Mouse (Mus musculus): ENCODE measurements around the gene Ptbp3. TPM values are rescaled to one million over a fixed set of nuclear protein-coding genes. Genes with fewer than 3 reads are reported as not detected.

Gene Ptbp3
- polyA plus RNA-seq, 1 experiment from 2014 or later = 47.8 TPM

- Histone ChIP-seq H3K9ac (no peak overlapping the region), H3K27ac (no peak overlapping the region), H3K4me1 (no peaks in the 10 kb centered on the region), H3K9me3 (no peaks in the 10 kb centered on the region), H3K36me3 (no peaks in the 10 kb centered on the region), H3K27me3 (no peaks in the 10 kb centered on the region), H3K4me2 (no peak overlapping the region), H3K4me3 (no peak overlapping the region)
- WGBS = 47% methylated on average over 1 of the region's 1 CpGs
- ATAC-seq (ENCODE audit: insufficient number of reproducible peaks, low FRiP score, low TSS enrichment, low read depth) = no peak
Measured at GRCm38 (mm10) chr4:59531172-59531571, 18.0 kb downstream of the Ptbp3 start.

GRCm38 (mm10) chr4:59527470-59527869, 21.7 kb downstream of the Ptbp3 start:
- H3K4me1 ChIP-seq = no peaks in the 10 kb centered on the region
- peaks cover 3% of the 10 kb centered on the region for H3K36me3 ChIP-seq
- no peak for ATAC-seq (ENCODE audit: insufficient number of reproducible peaks, low FRiP score, low TSS enrichment, low read depth)
- WGBS = 85% methylated on average over 3 of the region's 3 CpGs
- no peaks in the 10 kb centered on the region for H3K27me3 ChIP-seq
- H3K9ac ChIP-seq = no peak overlapping the region
- no peak overlapping the region for H3K27ac ChIP-seq
- H3K4me3 ChIP-seq = no peak overlapping the region
- no peak overlapping the region for H3K4me2 ChIP-seq
- no peaks in the 10 kb centered on the region for H3K9me3 ChIP-seq

- Histone ChIP-seq H3K36me3 (peaks cover 3% of the 10 kb centered on the region), H3K4me2 (no peak overlapping the region), H3K9ac (no peak overlapping the region), H3K27me3 (no peaks in the 10 kb centered on the region), H3K9me3 (no peaks in the 10 kb centered on the region), H3K4me3 (no peak overlapping the region), H3K27ac (no peak overlapping the region), H3K4me1 (no peaks in the 10 kb centered on the region)
- 66% methylated on average over 2 of the region's 2 CpGs for WGBS
- ATAC-seq (ENCODE audit: insufficient number of reproducible peaks, low FRiP score, low TSS enrichment, low read depth) = no peak
Measured at GRCm38 (mm10) chr4:59526728-59527127, 22.4 kb downstream of the Ptbp3 start.

GRCm38 (mm10) chr4:59524875-59525274, 24.3 kb downstream of the Ptbp3 start:
- no peak for ATAC-seq (ENCODE audit: insufficient number of reproducible peaks, low FRiP score, low TSS enrichment, low read depth)
- Histone ChIP-seq H3K9me3 (no peaks in the 10 kb centered on the region), H3K4me3 (no peak overlapping the region), H3K36me3 (peaks cover 3% of the 10 kb centered on the region), H3K4me1 (no peaks in the 10 kb centered on the region), H3K9ac (no peak overlapping the region), H3K27ac (no peak overlapping the region), H3K4me2 (no peak overlapping the region), H3K27me3 (no peaks in the 10 kb centered on the region)
- 68% methylated on average over 3 of the region's 3 CpGs for WGBS

- no peak overlapping the region for H3K4me2 ChIP-seq
- ATAC-seq (ENCODE audit: insufficient number of reproducible peaks, low FRiP score, low TSS enrichment, low read depth) = no peak
- peaks cover 29% of the 10 kb centered on the region for H3K36me3 ChIP-seq
- no peak overlapping the region for H3K9ac ChIP-seq
- no peaks in the 10 kb centered on the region for H3K4me1 ChIP-seq
- H3K27me3 ChIP-seq = no peaks in the 10 kb centered on the region
- H3K4me3 ChIP-seq = no peak overlapping the region
- H3K9me3 ChIP-seq = no peaks in the 10 kb centered on the region
- no peak overlapping the region for H3K27ac ChIP-seq
Measured at GRCm38 (mm10) chr4:59510321-59510720, 38.8 kb downstream of the Ptbp3 start.

GRCm38 (mm10) chr4:59509558-59509957, 39.6 kb downstream of the Ptbp3 start:
- H3K4me2 ChIP-seq = no peak overlapping the region
- H3K4me3 ChIP-seq = no peak overlapping the region
- H3K27ac ChIP-seq = no peak overlapping the region
- H3K4me1 ChIP-seq = no peaks in the 10 kb centered on the region
- no peak for ATAC-seq (ENCODE audit: insufficient number of reproducible peaks, low FRiP score, low TSS enrichment, low read depth)
- H3K9ac ChIP-seq = no peak overlapping the region
- no peaks in the 10 kb centered on the region for H3K27me3 ChIP-seq
- WGBS = 85% methylated on average over 2 of the region's 2 CpGs
- no peaks in the 10 kb centered on the region for H3K9me3 ChIP-seq
- H3K36me3 ChIP-seq = peaks cover 29% of the 10 kb centered on the region

GRCm38 (mm10) chr4:59507766-59508165, 41.4 kb downstream of the Ptbp3 start:
- Histone ChIP-seq H3K4me3 (no peak overlapping the region), H3K27me3 (no peaks in the 10 kb centered on the region), H3K4me1 (no peaks in the 10 kb centered on the region), H3K36me3 (peaks cover 25% of the 10 kb centered on the region), H3K9ac (no peak overlapping the region), H3K4me2 (no peak overlapping the region), H3K27ac (no peak overlapping the region), H3K9me3 (no peaks in the 10 kb centered on the region)
- ATAC-seq (ENCODE audit: insufficient number of reproducible peaks, low FRiP score, low TSS enrichment, low read depth) = no peak
- 83% methylated on average over 2 of the region's 2 CpGs for WGBS

GRCm38 (mm10) chr4:59506704-59507103, 42.5 kb downstream of the Ptbp3 start:
- no peak overlapping the region for H3K4me2 ChIP-seq
- no peak for ATAC-seq (ENCODE audit: insufficient number of reproducible peaks, low FRiP score, low TSS enrichment, low read depth)
- no peak overlapping the region for H3K4me3 ChIP-seq
- H3K27me3 ChIP-seq = no peaks in the 10 kb centered on the region
- H3K9ac ChIP-seq = no peak overlapping the region
- H3K4me1 ChIP-seq = no peaks in the 10 kb centered on the region
- H3K36me3 ChIP-seq = peaks cover 25% of the 10 kb centered on the region
- WGBS = 96% methylated on average over 3 of the region's 3 CpGs
- H3K27ac ChIP-seq = no peak overlapping the region
- H3K9me3 ChIP-seq = no peaks in the 10 kb centered on the region

- Histone ChIP-seq H3K9me3 (no peaks in the 10 kb centered on the region), H3K4me2 (no peak overlapping the region), H3K4me1 (no peaks in the 10 kb centered on the region), H3K36me3 (peaks cover 27% of the 10 kb centered on the region), H3K4me3 (no peak overlapping the region), H3K9ac (no peak overlapping the region), H3K27ac (no peak overlapping the region), H3K27me3 (no peaks in the 10 kb centered on the region)
- ATAC-seq (ENCODE audit: insufficient number of reproducible peaks, low FRiP score, low TSS enrichment, low read depth) = no peak
- 78% methylated on average over 3 of the region's 3 CpGs for WGBS
Measured at GRCm38 (mm10) chr4:59505481-59505880, 43.7 kb downstream of the Ptbp3 start.

GRCm38 (mm10) chr4:59491097-59491496, 58.1 kb downstream of the Ptbp3 start:
- H3K27me3 ChIP-seq = no peaks in the 10 kb centered on the region
- ATAC-seq (ENCODE audit: insufficient number of reproducible peaks, low FRiP score, low TSS enrichment, low read depth) = no peak
- no peak overlapping the region for H3K27ac ChIP-seq
- peaks cover 13% of the 10 kb centered on the region; the same call in 1 of the 2 replicates for H3K36me3 ChIP-seq
- no peak overlapping the region for H3K9ac ChIP-seq
- WGBS = 86% methylated on average over 2 of the region's 2 CpGs
- no peaks in the 10 kb centered on the region for H3K9me3 ChIP-seq
- no peaks in the 10 kb centered on the region for H3K4me1 ChIP-seq
- H3K4me2 ChIP-seq = no peak overlapping the region
- no peak overlapping the region for H3K4me3 ChIP-seq

- H3K9me3 ChIP-seq = no peaks in the 10 kb centered on the region
- H3K4me1 ChIP-seq = no peaks in the 10 kb centered on the region
- no peak for ATAC-seq (ENCODE audit: insufficient number of reproducible peaks, low FRiP score, low TSS enrichment, low read depth)
- H3K36me3 ChIP-seq = no peaks in the 10 kb centered on the region
- H3K4me3 ChIP-seq = no peak overlapping the region
- no peaks in the 10 kb centered on the region for H3K27me3 ChIP-seq
- no peak overlapping the region for H3K4me2 ChIP-seq
- no peak overlapping the region for H3K27ac ChIP-seq
- no peak overlapping the region for H3K9ac ChIP-seq
Measured at GRCm38 (mm10) chr4:59471306-59471705, 77.9 kb downstream of the Ptbp3 start.

GRCm38 (mm10) chr4:59465449-59465848, 83.7 kb downstream of the Ptbp3 start:
- no peak for ATAC-seq (ENCODE audit: insufficient number of reproducible peaks, low FRiP score, low TSS enrichment, low read depth)
- Histone ChIP-seq H3K27me3 (no peaks in the 10 kb centered on the region), H3K4me2 (no peak overlapping the region), H3K9me3 (no peaks in the 10 kb centered on the region), H3K9ac (no peak overlapping the region), H3K4me3 (no peak overlapping the region), H3K4me1 (no peaks in the 10 kb centered on the region), H3K27ac (no peak overlapping the region), H3K36me3 (no peaks in the 10 kb centered on the region)
- WGBS = 51% methylated on average over 2 of the region's 2 CpGs

- ATAC-seq (ENCODE audit: insufficient number of reproducible peaks, low FRiP score, low TSS enrichment, low read depth) = no peak
- Histone ChIP-seq H3K4me3 (no peak overlapping the region), H3K27ac (no peak overlapping the region), H3K9me3 (no peaks in the 10 kb centered on the region), H3K4me1 (no peaks in the 10 kb centered on the region), H3K27me3 (no peaks in the 10 kb centered on the region), H3K36me3 (no peaks in the 10 kb centered on the region), H3K4me2 (no peak overlapping the region), H3K9ac (no peak overlapping the region)
- 79% methylated on average over 6 of the region's 6 CpGs for WGBS
Measured at GRCm38 (mm10) chr4:59464661-59465060, 84.5 kb downstream of the Ptbp3 start.
